Mouse (Mus musculus) right cerebral cortex, adult 2 months (tissue): Measurements from ENCODE around the gene Cisd1.

Experiments used
- DNase-seq, 2 experiments: peaks; one replicate each; pipeline ENCODE4 v3.0.0; 2021 to 2022; ENCODE audit warnings: low spot score in 2 of 2

The Cisd1 gene

GRCm38 (mm10) chr10:71348637-71349280 lies 4.0 kb upstream of the Cisd1 start:
- no peak for DNase-seq

- DNase-seq, result peak in 1 of 2 experiments; percentile 37
Observed at GRCm38 (mm10) chr10:71347964-71348636, 3.3 kb upstream of the Cisd1 start.

GRCm38 (mm10) chr10:71347509-71347949 lies 2.8 kb upstream of the Cisd1 start, which contains the start of gene Ipmk:
Gene Ipmk (plus strand): TSS chr10:71347763.
- peak; percentile 100 for DNase-seq

- DNase-seq, result no peak
Observed at GRCm38 (mm10) chr10:71346722-71347508, 2.2 kb upstream of the Cisd1 start.

- no peak for DNase-seq
Observed at GRCm38 (mm10) chr10:71346106-71346505, 1.4 kb upstream of the Cisd1 start.

GRCm38 (mm10) chr10:71343567-71344265 lies 1.0 kb downstream of the Cisd1 start:
- no peak for DNase-seq

GRCm38 (mm10) chr10:71343130-71343529 lies 1.6 kb downstream of the Cisd1 start:
- DNase-seq, result no peak

- DNase-seq, result no peak
Observed at GRCm38 (mm10) chr10:71342030-71342805, 2.5 kb downstream of the Cisd1 start.

GRCm38 (mm10) chr10:71341290-71341689 lies 3.5 kb downstream of the Cisd1 start:
- DNase-seq, result no peak

DNA sequence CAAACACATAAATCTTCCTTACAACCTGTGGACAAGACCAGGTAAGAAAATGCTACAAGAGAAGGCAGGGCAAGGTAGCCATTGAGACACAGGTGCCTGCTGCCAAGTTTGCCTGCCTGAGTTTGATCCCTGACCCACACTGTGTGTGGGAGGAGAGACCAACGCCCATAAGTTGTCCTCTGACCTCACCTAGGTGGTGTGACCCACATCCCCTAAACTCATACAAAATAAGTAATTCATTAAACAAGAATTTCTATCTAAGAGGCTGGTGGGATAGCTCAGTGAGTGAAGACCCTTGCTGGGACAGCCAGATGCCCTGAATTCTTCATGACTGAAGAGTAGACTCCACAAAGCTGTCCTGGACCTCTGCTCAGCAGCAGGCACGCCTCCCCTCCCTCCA lies 4.6 kb downstream of the Cisd1 start:
- no peak for DNase-seq

- no peak for DNase-seq
Observed at GRCm38 (mm10) chr10:71339463-71339862, 5.3 kb downstream of the Cisd1 start.

- no peak for DNase-seq
Observed at GRCm38 (mm10) chr10:71338156-71338905, 6.4 kb downstream of the Cisd1 start.

DNA sequence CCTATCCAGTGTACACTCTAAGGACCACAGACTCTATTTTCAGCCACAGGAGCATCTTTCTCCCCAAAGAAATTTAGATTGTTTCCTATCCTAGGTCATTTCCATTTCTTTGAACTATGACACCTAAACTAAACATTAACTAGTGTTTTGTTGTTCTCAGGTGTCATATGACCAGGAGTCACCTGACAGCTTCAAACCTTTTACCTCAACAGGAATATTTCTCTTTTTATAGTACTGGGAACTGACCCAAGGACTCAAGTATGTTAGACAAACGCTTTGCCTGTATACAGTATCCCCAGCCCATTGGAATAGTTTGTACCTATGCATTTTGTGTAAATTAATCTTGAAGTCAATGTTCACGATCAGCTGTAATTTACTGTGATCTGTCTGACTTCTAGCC lies 7.0 kb downstream of the Cisd1 start:
- no peak for DNase-seq

DNA sequence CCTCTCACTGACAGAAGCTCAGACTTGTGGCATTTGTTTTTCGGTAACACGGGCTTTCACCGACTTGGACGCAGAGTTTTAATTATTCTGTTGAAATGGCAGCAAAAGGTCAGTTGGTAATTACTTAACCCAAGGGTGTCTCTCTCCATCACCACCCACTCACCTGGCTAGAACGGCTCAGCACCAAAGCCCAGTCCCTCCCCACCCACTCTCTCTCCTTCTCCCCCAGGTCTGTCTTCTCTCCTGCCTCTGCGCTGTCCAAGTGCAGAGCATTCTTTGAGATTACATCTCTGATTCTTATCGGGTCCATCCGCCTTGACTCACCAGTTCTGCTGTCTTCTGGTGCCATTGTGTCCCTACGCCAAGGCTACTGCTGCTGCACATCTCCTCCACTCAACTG lies 11.9 kb downstream of the Cisd1 start:
- no peak for DNase-seq

GRCm38 (mm10) chr10:71332376-71332775 lies 12.4 kb downstream of the Cisd1 start:
- no peak for DNase-seq

DNA sequence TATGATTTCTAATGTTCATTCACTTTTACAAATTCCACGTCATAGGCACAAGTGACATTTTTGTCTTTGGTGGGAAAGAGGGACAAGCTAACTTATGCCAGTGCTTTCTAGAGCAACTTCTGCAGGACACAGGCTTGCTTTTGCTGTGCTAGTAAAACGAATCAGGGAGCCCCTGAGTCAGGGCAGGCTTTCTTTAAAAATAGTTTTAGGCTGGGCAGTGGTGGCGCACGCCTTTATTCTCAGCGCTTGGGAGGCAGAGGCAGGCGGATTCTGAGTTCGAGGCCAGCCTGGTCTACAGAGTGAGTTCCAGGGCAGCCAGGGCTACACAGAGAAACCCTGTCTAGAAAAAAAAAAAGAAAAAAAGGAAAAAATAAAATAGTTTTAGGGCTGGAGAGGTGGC lies 12.8 kb downstream of the Cisd1 start:
- no peak for DNase-seq

GRCm38 (mm10) chr10:71330070-71330469 lies 14.7 kb downstream of the Cisd1 start:
- DNase-seq, result no peak

- no peak for DNase-seq
Observed at GRCm38 (mm10) chr10:71329295-71329694, 15.5 kb downstream of the Cisd1 start.

- DNase-seq, result no peak
Observed at GRCm38 (mm10) chr10:71328870-71329269, 15.9 kb downstream of the Cisd1 start.

GRCm38 (mm10) chr10:71328382-71328781 lies 16.4 kb downstream of the Cisd1 start:
- no peak for DNase-seq
